Mouse (Mus musculus): ENCODE results near the gene Tbxa2r. TPM values are rescaled to one million over a fixed set of nuclear protein-coding genes. Genes with fewer than 3 reads are reported as not detected.
A peak's percentile ranks its signal among the peaks of the same experiment; 100 is the strongest.

The Tbxa2r gene
- polyA plus RNA-seq, 1 experiment from 2014 or later, result 13.6 TPM

DNA sequence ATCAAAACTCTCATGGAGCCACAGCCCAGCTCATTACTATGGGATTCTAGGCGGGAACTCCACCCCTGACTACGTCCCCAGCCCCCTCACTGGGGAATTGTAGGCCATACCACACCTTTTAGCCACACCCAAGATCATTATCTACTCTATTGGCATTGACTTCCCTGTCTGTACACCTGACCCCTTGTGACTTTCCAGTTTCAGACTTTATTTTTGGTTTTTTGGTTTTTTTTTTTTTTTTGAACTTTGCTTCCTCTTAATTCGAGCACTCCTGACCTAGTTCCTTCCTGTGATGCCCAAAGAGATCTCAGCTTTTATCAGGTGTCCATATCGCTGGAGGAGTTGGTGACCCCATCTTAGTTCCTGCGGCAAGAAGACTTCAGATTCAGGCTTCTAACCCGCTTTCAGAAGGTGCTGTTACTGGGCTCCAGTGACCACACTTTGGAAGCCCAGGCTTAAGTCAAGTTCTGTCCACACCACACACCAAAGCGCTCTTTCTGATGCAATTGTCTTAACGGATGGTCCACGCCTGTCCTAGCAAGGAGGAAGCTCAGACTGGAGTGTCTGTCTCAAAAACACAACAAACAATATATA is 36.9 kb upstream of the Tbxa2r start, which contains the start of gene Tjp3:
Gene Tjp3 (minus strand): TSS at position 71 of the 594 bp plus-strand sequence.
- Histone ChIP-seq H3K27ac (replicated peaks) (no peak within 1 kb of the TSS), H3K4me1 (peaks cover 40% of the 10 kb centered on the region), H3K27me3 (replicated peaks) (peaks cover 45% of the 10 kb centered on the region), H3K4me3 (peak within 1 kb of the TSS; percentile 91; the same call in 1 of the 2 replicates), H3K9ac (no peak within 1 kb of the TSS), H3K9me3 (no peaks in the 10 kb centered on the region), H3K36me3 (peaks cover 2% of the 10 kb centered on the region; the same call in 1 of the 2 replicates), H3K4me2 (peak within 1 kb of the TSS; percentile 99)
- 68% methylated on average over 9 of the region's 9 CpGs for WGBS
- ATAC-seq (ENCODE audit: extremely low read depth, insufficient number of reproducible peaks, low FRiP score, low TSS enrichment), result no peak

DNA sequence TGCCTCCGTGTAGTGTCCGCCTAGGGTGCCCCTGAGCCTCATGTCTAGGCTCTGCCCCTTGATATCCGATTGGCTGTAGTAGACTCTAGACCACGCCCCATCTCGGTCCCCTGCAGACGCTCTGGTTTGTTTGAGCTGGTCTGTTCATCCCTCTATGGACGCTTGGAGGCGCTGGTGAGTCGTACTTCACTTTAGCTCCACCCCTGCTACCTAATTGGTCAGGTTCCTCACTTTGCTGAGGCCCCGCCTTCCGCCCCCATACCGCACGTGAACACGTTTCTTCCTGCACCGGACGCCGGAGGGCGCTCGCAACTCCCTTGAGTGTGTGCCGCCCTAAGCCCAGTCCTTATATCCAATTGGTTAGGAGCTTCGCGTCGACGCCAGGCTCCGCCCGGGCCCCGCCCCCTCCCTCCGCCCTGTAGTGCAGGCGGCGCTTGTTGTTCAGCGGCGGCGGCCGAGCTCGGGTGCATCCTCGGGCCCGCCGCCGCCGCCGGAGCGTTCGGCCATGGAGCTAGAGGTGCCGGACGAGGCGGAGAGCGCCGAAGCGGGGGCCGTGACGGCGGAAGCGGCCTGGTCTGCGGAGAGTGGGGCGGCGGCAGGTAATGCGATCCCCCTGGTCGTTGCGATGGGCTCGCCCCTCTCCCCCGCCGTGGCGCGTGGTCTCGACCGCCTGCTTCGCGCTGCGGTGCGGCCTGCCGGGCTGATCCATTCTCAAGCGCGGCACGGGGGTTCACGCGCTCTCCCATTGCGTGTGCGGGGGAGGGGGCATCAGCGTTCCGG is 35.8 kb upstream of the Tbxa2r start, which contains the start of gene Pip5k1c:
Gene Pip5k1c (plus strand): TSS at position 410 of the 780 bp plus-strand sequence.
- Histone ChIP-seq H3K36me3 (peaks cover 5% of the 10 kb centered on the region; the same call in 1 of the 2 replicates), H3K4me3 (peak within 1 kb of the TSS; percentile 91), H3K9ac (peak within 1 kb of the TSS; percentile 90), H3K4me2 (peak within 1 kb of the TSS; percentile 99), H3K9me3 (no peaks in the 10 kb centered on the region), H3K4me1 (peaks cover 47% of the 10 kb centered on the region), H3K27me3 (replicated peaks) (peaks cover 36% of the 10 kb centered on the region), H3K27ac (replicated peaks) (peak within 1 kb of the TSS; percentile 87)
- peak; percentile 92 for ATAC-seq (ENCODE audit: extremely low read depth, insufficient number of reproducible peaks, low FRiP score, low TSS enrichment)
- under 1% methylated on average over 59 of the region's 80 CpGs for WGBS

DNA sequence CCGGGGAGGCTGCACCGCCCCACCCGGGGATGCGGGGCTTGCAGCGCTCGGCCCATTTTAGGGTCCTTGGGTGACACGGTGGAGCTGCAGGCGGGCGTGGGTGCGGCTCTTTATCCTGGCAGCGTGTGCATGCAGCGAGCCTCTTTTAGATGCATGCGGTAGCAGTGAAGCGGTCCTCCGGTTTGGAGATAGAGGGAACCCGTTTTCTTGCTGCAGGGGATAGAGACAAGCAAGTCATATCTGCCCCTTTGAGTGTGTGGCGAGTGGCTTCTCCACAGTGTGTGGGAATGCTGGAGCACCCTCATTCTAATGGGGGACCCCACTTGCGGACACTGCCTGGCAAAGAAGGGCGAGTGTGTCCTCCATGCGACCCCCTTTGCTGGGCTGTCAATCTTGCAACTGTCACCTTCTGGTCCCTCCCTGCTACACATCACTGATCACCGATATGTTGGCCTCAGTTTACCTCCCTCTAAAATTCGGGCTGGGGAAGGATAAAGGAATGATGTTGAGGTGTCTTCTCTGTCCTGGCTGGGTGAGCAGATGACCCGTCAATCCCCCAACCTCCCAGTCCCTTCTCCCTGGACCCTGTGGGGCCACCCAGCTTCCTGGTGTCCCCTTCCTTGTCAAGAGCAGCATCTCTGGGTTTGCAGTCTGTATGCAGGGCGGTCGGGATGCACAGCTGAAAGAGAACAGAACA is 35.0 kb upstream of the Tbxa2r start:
- ATAC-seq (ENCODE audit: extremely low read depth, insufficient number of reproducible peaks, low FRiP score, low TSS enrichment), result peak; percentile 2; the same call in 1 of the 2 replicates
- Histone ChIP-seq H3K4me2 (peak overlapping the region; percentile 99), H3K27me3 (replicated peaks) (peaks cover 28% of the 10 kb centered on the region), H3K4me1 (peaks cover 55% of the 10 kb centered on the region), H3K9me3 (no peaks in the 10 kb centered on the region), H3K4me3 (peak overlapping the region; percentile 91), H3K36me3 (peaks cover 5% of the 10 kb centered on the region; the same call in 1 of the 2 replicates), H3K27ac (replicated peaks) (peak overlapping the region; percentile 87), H3K9ac (peak overlapping the region; percentile 90)
- 5% methylated on average over 25 of the region's 25 CpGs for WGBS

DNA sequence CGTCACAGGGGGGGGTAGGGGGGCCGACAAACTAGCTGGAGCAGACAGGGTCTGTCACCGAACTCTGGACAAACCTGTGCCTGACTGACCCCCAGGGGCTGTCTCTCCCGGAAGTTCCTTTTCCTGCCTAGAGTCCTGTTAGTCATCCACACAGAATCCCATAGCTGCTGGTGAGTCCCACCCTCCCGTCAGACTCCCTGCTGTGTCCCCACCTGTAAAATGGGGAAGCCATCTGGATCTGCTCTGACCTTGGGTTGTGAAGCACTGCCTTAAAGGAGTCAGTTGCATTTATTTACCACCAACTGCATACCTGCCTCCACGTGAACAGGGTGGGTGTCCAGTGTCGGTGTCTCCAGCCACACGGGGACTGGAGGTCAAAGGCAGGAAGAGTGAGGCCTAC is 34.1 kb upstream of the Tbxa2r start:
- Histone ChIP-seq H3K27me3 (replicated peaks) (peaks cover 25% of the 10 kb centered on the region), H3K9me3 (no peaks in the 10 kb centered on the region), H3K4me2 (peak overlapping the region; percentile 99), H3K36me3 (peaks cover 5% of the 10 kb centered on the region; the same call in 1 of the 2 replicates), H3K4me1 (peaks cover 63% of the 10 kb centered on the region), H3K4me3 (peak overlapping the region; percentile 91), H3K27ac (replicated peaks) (peak overlapping the region; percentile 28; the same call in 1 of the 2 replicates), H3K9ac (peak overlapping the region; percentile 90)
- WGBS, result 41% methylated on average over 8 of the region's 8 CpGs
- ATAC-seq (ENCODE audit: extremely low read depth, insufficient number of reproducible peaks, low FRiP score, low TSS enrichment), result no peak

DNA sequence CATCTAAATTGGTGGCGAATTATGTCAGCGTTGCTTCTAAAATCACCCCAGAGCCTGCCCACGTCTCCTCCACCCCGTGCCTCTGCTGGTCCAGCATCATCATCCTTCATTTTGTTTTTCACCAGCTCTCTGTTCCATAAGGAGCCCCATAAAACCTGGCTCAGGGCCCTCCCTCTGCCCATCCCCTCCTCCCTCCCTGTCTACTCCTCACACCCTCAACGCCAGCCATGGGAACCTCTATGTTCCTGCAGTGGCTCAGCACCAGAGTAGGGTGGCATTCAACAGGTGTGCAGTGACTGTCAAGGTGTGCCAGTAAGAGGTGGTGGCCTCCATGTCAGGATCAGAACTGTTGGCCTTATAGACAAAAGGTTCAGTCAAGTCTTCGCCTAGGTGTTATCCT is 33.3 kb upstream of the Tbxa2r start:
- Histone ChIP-seq H3K27ac (replicated peaks) (no peak overlapping the region), H3K9ac (peak overlapping the region; percentile 90), H3K27me3 (replicated peaks) (peaks cover 17% of the 10 kb centered on the region), H3K36me3 (peaks cover 5% of the 10 kb centered on the region; the same call in 1 of the 2 replicates), H3K4me2 (peak overlapping the region; percentile 99; the same call in 1 of the 2 replicates), H3K9me3 (no peaks in the 10 kb centered on the region), H3K4me3 (no peak overlapping the region), H3K4me1 (peaks cover 69% of the 10 kb centered on the region)
- 89% methylated on average over 6 of the region's 6 CpGs for WGBS
- ATAC-seq (ENCODE audit: extremely low read depth, insufficient number of reproducible peaks, low FRiP score, low TSS enrichment), result no peak

DNA sequence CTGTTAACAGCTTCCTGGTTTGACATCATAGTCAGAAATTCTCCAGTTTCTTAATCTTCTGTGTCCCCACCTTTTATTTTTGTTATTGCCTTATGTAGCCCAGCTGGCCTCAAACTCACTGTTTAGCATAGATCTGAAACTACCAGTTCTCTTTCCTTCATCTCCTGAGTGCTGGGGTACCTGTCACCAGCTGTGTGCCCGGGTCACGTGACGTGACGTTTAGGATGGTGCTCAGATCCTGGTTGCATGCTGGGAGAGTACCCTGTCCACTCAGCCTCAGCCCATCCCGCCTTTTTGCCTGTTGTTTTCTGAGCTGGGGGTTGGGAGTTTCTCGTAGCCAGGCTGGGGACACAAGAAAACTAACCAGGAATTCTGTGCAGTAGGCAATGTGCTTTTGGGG is 31.3 kb upstream of the Tbxa2r start:
- no peak for ATAC-seq (ENCODE audit: extremely low read depth, insufficient number of reproducible peaks, low FRiP score, low TSS enrichment)
- Histone ChIP-seq H3K4me1 (peaks cover 80% of the 10 kb centered on the region), H3K9ac (peak overlapping the region; percentile 69), H3K9me3 (no peaks in the 10 kb centered on the region), H3K36me3 (peaks cover 5% of the 10 kb centered on the region; the same call in 1 of the 2 replicates), H3K4me3 (no peak overlapping the region), H3K27me3 (replicated peaks) (no peaks in the 10 kb centered on the region), H3K27ac (replicated peaks) (peak overlapping the region; percentile 77), H3K4me2 (peak overlapping the region; percentile 26; the same call in 1 of the 2 replicates)
- 77% methylated on average over 6 of the region's 6 CpGs for WGBS

DNA sequence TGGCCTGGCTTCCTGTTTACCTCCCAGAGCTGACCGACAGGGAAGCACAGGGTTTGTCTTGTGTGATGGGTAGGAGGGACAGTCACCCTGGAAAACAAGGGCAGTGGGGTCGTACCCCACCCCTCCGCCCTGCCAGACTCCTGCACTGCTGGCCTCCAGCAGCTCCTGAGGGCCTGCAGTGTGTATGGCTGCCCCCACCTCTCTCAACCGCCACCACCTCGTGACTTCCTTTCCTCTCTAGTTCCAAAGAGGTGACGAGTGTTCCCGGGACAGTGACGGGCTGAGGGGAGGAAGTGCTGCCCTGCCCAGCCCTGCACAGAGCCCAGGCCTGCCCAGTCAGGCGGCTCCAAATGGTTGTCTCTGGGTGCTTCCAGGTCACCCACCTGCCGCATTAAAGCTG is 30.7 kb upstream of the Tbxa2r start:
- Histone ChIP-seq H3K36me3 (peaks cover 5% of the 10 kb centered on the region; the same call in 1 of the 2 replicates), H3K4me1 (peaks cover 86% of the 10 kb centered on the region), H3K4me2 (peak overlapping the region; percentile 26), H3K9me3 (no peaks in the 10 kb centered on the region), H3K27me3 (replicated peaks) (no peaks in the 10 kb centered on the region), H3K9ac (peak overlapping the region; percentile 69), H3K27ac (replicated peaks) (peak overlapping the region; percentile 77), H3K4me3 (no peak overlapping the region)
- WGBS, result 30% methylated on average over 10 of the region's 10 CpGs
- ATAC-seq (ENCODE audit: extremely low read depth, insufficient number of reproducible peaks, low FRiP score, low TSS enrichment), result no peak

DNA sequence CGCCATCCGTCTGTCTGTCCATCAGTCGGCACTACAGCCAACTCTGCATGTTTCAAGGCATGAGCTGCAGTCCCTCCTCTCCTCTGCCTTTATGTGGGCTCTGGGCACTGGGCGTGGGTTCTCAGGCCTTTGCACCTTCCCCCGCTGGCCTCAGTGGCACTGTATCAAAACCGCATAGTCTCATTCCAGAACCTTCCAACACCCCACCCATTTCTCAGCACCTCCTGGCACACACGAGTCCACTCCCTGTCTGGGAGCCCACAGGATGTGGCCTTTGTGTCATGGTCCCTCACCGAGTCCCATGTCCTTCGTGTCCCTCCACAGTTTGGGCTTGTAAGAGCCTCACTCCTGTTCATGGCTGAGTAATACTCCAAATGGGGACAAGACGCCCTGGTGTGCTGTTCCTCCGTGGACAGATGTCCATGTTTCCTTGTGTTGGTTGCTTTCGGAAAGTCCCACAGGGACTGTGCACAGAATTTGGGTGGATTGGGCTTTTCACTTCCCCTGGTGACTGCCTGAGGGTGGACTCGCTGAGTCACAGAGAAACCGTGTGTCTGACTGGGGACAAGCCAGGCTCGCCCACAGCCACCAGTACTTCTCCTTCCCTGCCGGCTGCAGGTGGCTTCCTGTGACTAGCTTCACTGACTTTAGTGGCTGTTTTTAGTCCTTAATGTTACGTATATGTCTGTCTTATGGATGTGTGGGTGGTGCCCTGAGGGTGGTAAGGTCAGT is 30.0 kb upstream of the Tbxa2r start:
- H3K27ac ChIP-seq (replicated peaks), result peak overlapping the region; percentile 77
- 88% methylated on average over 17 of the region's 17 CpGs for WGBS

DNA sequence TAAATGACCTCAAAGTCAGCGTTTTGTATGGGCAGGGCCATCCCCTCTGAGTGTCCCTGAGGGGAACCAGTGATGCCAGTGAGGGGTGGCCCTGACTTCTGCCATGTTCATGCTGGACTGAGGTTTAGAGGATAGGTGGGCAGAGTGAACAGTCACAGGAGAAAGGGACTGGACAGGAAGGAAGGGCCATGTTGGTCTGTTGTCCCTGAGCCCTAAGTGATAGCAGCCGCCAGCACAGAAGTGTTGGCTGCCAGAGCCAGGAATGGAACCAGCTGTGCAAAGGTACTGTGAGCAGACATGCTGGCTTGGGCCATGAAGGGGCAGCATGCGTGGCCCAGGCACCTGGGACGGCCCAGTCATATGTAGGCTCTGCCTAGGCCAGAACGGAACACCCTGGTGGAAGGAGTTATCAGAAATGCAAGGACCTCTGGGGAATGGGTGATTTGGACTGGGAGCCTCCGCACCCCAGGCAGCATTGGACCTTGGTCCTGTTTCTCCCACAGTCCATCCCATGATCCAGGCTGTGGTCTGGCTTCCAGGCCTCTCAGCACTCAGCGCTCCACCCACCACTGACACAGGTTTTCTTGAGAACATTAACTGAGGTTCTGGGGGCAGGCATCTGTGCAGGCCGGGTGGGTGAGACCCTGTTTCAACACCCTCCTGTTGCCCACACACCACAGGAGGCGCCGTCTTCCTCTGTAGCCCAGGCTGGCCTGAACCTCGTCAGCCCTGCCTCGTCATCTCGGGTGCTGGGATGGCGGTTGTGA is 28.8 kb upstream of the Tbxa2r start:
- Histone ChIP-seq H3K27ac (replicated peaks) (peak overlapping the region; percentile 36; the same call in 1 of the 2 replicates), H3K36me3 (peaks cover 5% of the 10 kb centered on the region; the same call in 1 of the 2 replicates), H3K27me3 (replicated peaks) (no peaks in the 10 kb centered on the region), H3K4me1 (peaks cover 92% of the 10 kb centered on the region), H3K9ac (peak overlapping the region; percentile 64), H3K9me3 (no peaks in the 10 kb centered on the region), H3K4me3 (no peak overlapping the region), H3K4me2 (no peak overlapping the region)
- WGBS, result 80% methylated on average over 14 of the region's 14 CpGs
- ATAC-seq (ENCODE audit: extremely low read depth, insufficient number of reproducible peaks, low FRiP score, low TSS enrichment), result no peak

More for the DNA sequence above, 30.0 kb upstream of the Tbxa2r start:
- peaks cover 92% of the 10 kb centered on the region for H3K4me1 ChIP-seq
- peaks cover 5% of the 10 kb centered on the region; the same call in 1 of the 2 replicates for H3K36me3 ChIP-seq
- no peak overlapping the region for H3K9ac ChIP-seq
- no peak for ATAC-seq (ENCODE audit: extremely low read depth, insufficient number of reproducible peaks, low FRiP score, low TSS enrichment)
- no peaks in the 10 kb centered on the region for H3K9me3 ChIP-seq
- H3K4me2 ChIP-seq, result peak overlapping the region; percentile 26
- no peaks in the 10 kb centered on the region for H3K27me3 ChIP-seq (replicated peaks)
- H3K4me3 ChIP-seq, result no peak overlapping the region

Measured in heart, embryonic 13.5 days (tissue).